Mouse (Mus musculus) MEL (cell line): Measurements from ENCODE around the gene Etnk2. TPM values are rescaled to one million over a fixed set of nuclear protein-coding genes. Genes with fewer than 3 reads are reported as not detected.

ENCODE experiments used
- DNase-seq: peaks from one replicate; pipeline ENCODE4 v3.0.0; 2011; ENCODE audit warnings: low read depth, low spot score
- H3K27ac ChIP-seq: 2 replicates; pipeline ENCODE4 v1.5.1; 2012; ENCODE audit warnings: low read depth, mild to moderate bottlenecking, control low read depth, low read length, moderate library complexity; ENCODE audit not compliant: control insufficient read depth
- H3K27me3 ChIP-seq, 2 experiments: fragments of 150-350 bp in 1 of 2; sonication (generic) in 1 of 2; 2 replicates each; pipeline ENCODE4 v1.6.1; 2012; ENCODE audit warnings: low read length in 2 of 2, mild to moderate bottlenecking in 2 of 2, improper control_type of control experiment in 1 of 2, moderate library complexity in 1 of 2; ENCODE audit not compliant: insufficient read depth in 2 of 2, control insufficient read depth in 1 of 2
- H3K36me3 ChIP-seq, 2 experiments: 2 replicates each; pipeline ENCODE4 v1.6.1; 2012 to 2014; ENCODE audit warnings: low read length in 2 of 2, improper control_type of control experiment in 1 of 2, inconsistent platforms in 1 of 2, mild to moderate bottlenecking in 1 of 2; ENCODE audit not compliant: insufficient read depth in 2 of 2, control insufficient read depth in 1 of 2
- H3K4me1 ChIP-seq, 2 experiments: fragments of 150-350 bp in 1 of 2; sonication (generic) in 1 of 2; 2 replicates each; pipeline ENCODE4 v1.6.1; 2012; ENCODE audit warnings: low read length in 2 of 2, improper control_type of control experiment in 1 of 2, mild to moderate bottlenecking in 1 of 2; ENCODE audit not compliant: insufficient read depth in 2 of 2, control insufficient read depth in 1 of 2
- H3K4me3 ChIP-seq, 2 experiments: fragments of 150-350 bp in 1 of 2; sonication (generic) in 1 of 2; 2 replicates each; pipeline ENCODE4 v1.5.1; 2012; ENCODE audit warnings: low read depth in 2 of 2, low read length in 2 of 2, mild to moderate bottlenecking in 2 of 2, moderate library complexity in 2 of 2, control low read depth in 1 of 2, improper control_type of control experiment in 1 of 2; ENCODE audit not compliant: control insufficient read depth in 1 of 2, insufficient read depth in 1 of 2
- H3K79me2 ChIP-seq: 2 replicates; pipeline ENCODE4 v1.6.1; 2012; ENCODE audit warnings: mild to moderate bottlenecking, low read length, moderate library complexity; ENCODE audit not compliant: control insufficient read depth, poor library complexity, insufficient read depth
- H3K9ac ChIP-seq: 2 replicates; pipeline ENCODE4 v1.6.1; 2012; ENCODE audit warnings: low read depth, mild to moderate bottlenecking, control low read depth, low read length, moderate library complexity; ENCODE audit not compliant: control insufficient read depth, poor library complexity, severe bottlenecking
- H3K9me3 ChIP-seq: fragments of 150-350 bp; sonication (generic); replicated peaks from 2 replicates; pipeline ENCODE4 v1.6.1; 2012; ENCODE audit warnings: mild to moderate bottlenecking, low read length, improper control_type of control experiment, moderate library complexity; ENCODE audit not compliant: insufficient read depth
- BHLHE40 ChIP-seq: IDR thresholded peaks from 2 replicates; pipeline ENCODE4 v1.6.1; 2012; ENCODE audit warnings: low read depth, mild to moderate bottlenecking, inconsistent platforms, low read length, improper control_type of control experiment, borderline replicate concordance
- CHD2 ChIP-seq: IDR thresholded peaks from 2 replicates; pipeline ENCODE4 v1.6.1; 2011; ENCODE audit warnings: low read length, improper control_type of control experiment
- E2F4 ChIP-seq: IDR thresholded peaks from 2 replicates; pipeline ENCODE4 v1.6.1; 2011; ENCODE audit warnings: low read depth, low read length, improper control_type of control experiment, borderline replicate concordance
- ELF1 ChIP-seq: IDR thresholded peaks from 2 replicates; pipeline ENCODE4 v1.6.1; 2014; ENCODE audit warnings: low read depth, mild to moderate bottlenecking, inconsistent platforms, low read length, improper control_type of control experiment, moderate library complexity
- EP300 ChIP-seq, 2 experiments: IDR thresholded peaks; 2 replicates each; pipeline ENCODE4 v1.6.1; 2011; ENCODE audit warnings: improper control_type of control experiment in 2 of 2, low read length in 2 of 2, low read depth in 1 of 2, mild to moderate bottlenecking in 1 of 2
- ETS1 ChIP-seq: IDR thresholded peaks from 2 replicates; pipeline ENCODE4 v1.6.1; 2012; ENCODE audit warnings: low read depth, mild to moderate bottlenecking, inconsistent platforms, low read length, improper control_type of control experiment, moderate library complexity
- GABPA ChIP-seq: IDR thresholded peaks from 2 replicates; pipeline ENCODE4 v1.6.1; 2012; ENCODE audit warnings: low read depth, mild to moderate bottlenecking, inconsistent platforms, low read length, improper control_type of control experiment, moderate library complexity
- HCFC1 ChIP-seq: IDR thresholded peaks from 2 replicates; pipeline ENCODE4 v1.6.1; 2012; ENCODE audit warnings: low read depth, mild to moderate bottlenecking, inconsistent platforms, low read length, improper control_type of control experiment, moderate library complexity
- JUND ChIP-seq: IDR thresholded peaks from 2 replicates; pipeline ENCODE4 v1.6.1; 2011; ENCODE audit warnings: low read depth, mild to moderate bottlenecking, improper control_type of control experiment, low read length
- MAX ChIP-seq: IDR thresholded peaks from 2 replicates; pipeline ENCODE4 v1.6.1; 2011; ENCODE audit warnings: low read length, improper control_type of control experiment
- MAZ ChIP-seq: IDR thresholded peaks from 2 replicates; pipeline ENCODE4 v1.6.1; 2012; ENCODE audit warnings: low read depth, mild to moderate bottlenecking, inconsistent platforms, low read length, improper control_type of control experiment
- MXI1 ChIP-seq: IDR thresholded peaks from 2 replicates; pipeline ENCODE4 v1.6.1; 2011; ENCODE audit warnings: mild to moderate bottlenecking, low read depth, low read length, improper control_type of control experiment
- MYC ChIP-seq: IDR thresholded peaks from 2 replicates; pipeline ENCODE4 v1.6.1; 2011; ENCODE audit warnings: low read depth, mild to moderate bottlenecking, low read length, improper control_type of control experiment, moderate library complexity
- NELFE ChIP-seq: IDR thresholded peaks from 2 replicates; pipeline ENCODE4 v1.6.1; 2011; ENCODE audit warnings: low read depth, low read length, improper control_type of control experiment
- RAD21 ChIP-seq: IDR thresholded peaks from 2 replicates; pipeline ENCODE4 v1.6.1; 2011; ENCODE audit warnings: mild to moderate bottlenecking, low read depth, low read length, improper control_type of control experiment
- SMC3 ChIP-seq: IDR thresholded peaks from 2 replicates; pipeline ENCODE4 v1.6.1; 2011; ENCODE audit warnings: low read depth, low read length, improper control_type of control experiment
- TAL1 ChIP-seq: IDR thresholded peaks from 2 replicates; pipeline ENCODE4 v1.6.1; 2012; ENCODE audit warnings: mild to moderate bottlenecking, inconsistent platforms, low read length, moderate library complexity, mixed read lengths
- TBP ChIP-seq: IDR thresholded peaks from 2 replicates; pipeline ENCODE4 v1.8.0; 2011; ENCODE audit warnings: low read depth, low read length, improper control_type of control experiment
- TCF12 ChIP-seq: IDR thresholded peaks from 2 replicates; pipeline ENCODE4 v1.6.1; 2014; ENCODE audit warnings: low read depth, mild to moderate bottlenecking, inconsistent platforms, low read length, improper control_type of control experiment, moderate library complexity
- UBTF ChIP-seq: IDR thresholded peaks from 2 replicates; pipeline ENCODE4 v1.6.1; 2012; ENCODE audit warnings: low read depth, mild to moderate bottlenecking, inconsistent platforms, low read length, improper control_type of control experiment, moderate library complexity, borderline replicate concordance; ENCODE audit not compliant: insufficient read depth
- USF1 ChIP-seq: IDR thresholded peaks from 2 replicates; pipeline ENCODE4 v1.6.1; 2014; ENCODE audit warnings: low read depth, mild to moderate bottlenecking, inconsistent platforms, low read length, improper control_type of control experiment, moderate library complexity
- USF2 ChIP-seq, 2 experiments: IDR thresholded peaks; 2 replicates each; pipeline ENCODE4 v1.6.1; 2011 to 2012; ENCODE audit warnings: improper control_type of control experiment in 2 of 2, low read length in 2 of 2, borderline replicate concordance in 1 of 2, inconsistent platforms in 1 of 2, low read depth in 1 of 2, mild to moderate bottlenecking in 1 of 2; ENCODE audit not compliant: insufficient read depth in 1 of 2
- ZC3H11A ChIP-seq: IDR thresholded peaks from 2 replicates; pipeline ENCODE4 v1.6.1; 2012; ENCODE audit warnings: low read depth, mild to moderate bottlenecking, inconsistent platforms, low read length, improper control_type of control experiment
- ZKSCAN1 ChIP-seq: IDR thresholded peaks from 2 replicates; pipeline ENCODE4 v1.6.1; 2012; ENCODE audit warnings: low read depth, mild to moderate bottlenecking, inconsistent platforms, low read length, improper control_type of control experiment, moderate library complexity
- ZMIZ1 ChIP-seq: IDR thresholded peaks from 2 replicates; pipeline ENCODE4 v1.6.1; 2012; ENCODE audit warnings: low read depth, mild to moderate bottlenecking, inconsistent platforms, low read length, improper control_type of control experiment, moderate library complexity
- ZNF384 ChIP-seq: IDR thresholded peaks from 2 replicates; pipeline ENCODE4 v1.6.1; 2012; ENCODE audit warnings: low read depth, mild to moderate bottlenecking, inconsistent platforms, low read length, improper control_type of control experiment
- polyA plus RNA-seq, 2 experiments: library from polyadenylated mRNA; stranded (reverse) in 1 of 2; unstranded in 1 of 2; fragments of >175 nt in 1 of 2; fragments of >200 nt in 1 of 2; gene quantifications; 2 replicates each; pipeline versions ENCODE4 v1.2.1 to v1.2.4; 2012; ENCODE audit warnings: low replicate concordance in 2 of 2, low read depth in 1 of 2; ENCODE audit not compliant: insufficient read length in 2 of 2, insufficient read depth in 1 of 2, missing spikeins in 1 of 2
- total RNA-seq: library from RNA; depleted of rRNA; stranded (reverse); fragments of 300-350 nt; gene quantifications from 2 replicates; pipeline ENCODE4 v1.2.3, GENCODE M21; 2012

Etnk2 gene
- total and polyA plus RNA-seq, 3 experiments = 0.06 to 0.08 TPM; not detected in 1

- no peak overlapping the region for H3K9ac ChIP-seq
- no peak overlapping the region for H3K27ac ChIP-seq
- no peak for DNase-seq
- H3K36me3 ChIP-seq = no peaks in the 10 kb centered on the region
- no peaks in the 10 kb centered on the region for H3K9me3 ChIP-seq
- H3K27me3 ChIP-seq = peaks cover 3 to 6% of the 10 kb centered on the region in 2 experiments
- no peaks in the 10 kb centered on the region for H3K79me2 ChIP-seq
- H3K4me3 ChIP-seq = no peak overlapping the region
- TF ChIP-seq GABPA (no peak), MAZ (no peak), ELF1 (no peak), UBTF (no peak), SMC3 (no peak), ZC3H11A (no peak), TCF12 (no peak), EP300 (IDR thresholded peaks at IDR 0.05; ENCODE audit: low read depth in 1 of 2, low read length in 2 of 2) (no peak), ETS1 (no peak), MXI1 (no peak), ZKSCAN1 (no peak), NELFE (no peak), RAD21 (no peak), JUND (no peak), USF1 (no peak), ZNF384 (no peak), MAX (no peak), TBP (no peak), USF2 (IDR thresholded peaks at IDR 0.05; ENCODE audit: borderline replicate concordance in 1 of 2, insufficient read depth in 1 of 2, low read depth in 1 of 2, low read length in 2 of 2) (no peak), BHLHE40 (no peak)
- peaks cover 0 to 3% of the 10 kb centered on the region in 2 experiments; a peak in 2 of 4 replicates for H3K4me1 ChIP-seq
These were observed 8.1 kb downstream of the Etnk2 start for GRCm38 (mm10) chr1:133371431-133371830.

- H3K4me3 ChIP-seq = no peak overlapping the region
- H3K9me3 ChIP-seq = no peaks in the 10 kb centered on the region
- peaks cover 3 to 6% of the 10 kb centered on the region in 2 experiments for H3K27me3 ChIP-seq
- H3K4me1 ChIP-seq = no peaks in the 10 kb centered on the region
- no peak overlapping the region for H3K27ac ChIP-seq
- DNase-seq = no peak
- TF ChIP-seq ZMIZ1 = no peak
- no peak for TF ChIP-seq ETS1
- TF ChIP-seq TAL1 = no peak
- TF ChIP-seq SMC3 = no peak
- TF ChIP-seq MAX = no peak
- TF ChIP-seq ZNF384 = no peak
- no peak for TF ChIP-seq HCFC1
- TF ChIP-seq ZKSCAN1 = no peak
- no peak for TF ChIP-seq MAZ
- TF ChIP-seq UBTF = no peak
- TF ChIP-seq RAD21 = no peak
- TF ChIP-seq MYC = no peak
- no peak for TF ChIP-seq ELF1
- TF ChIP-seq TBP = no peak
- TF ChIP-seq CHD2 = no peak
- TF ChIP-seq JUND = no peak
- no peak for TF ChIP-seq E2F4
- TF ChIP-seq USF1 = no peak
- TF ChIP-seq USF2 (IDR thresholded peaks at IDR 0.05; ENCODE audit: borderline replicate concordance in 1 of 2, insufficient read depth in 1 of 2, low read depth in 1 of 2, low read length in 2 of 2) = no peak
- H3K9ac ChIP-seq = no peak overlapping the region
- no peaks in the 10 kb centered on the region for H3K36me3 ChIP-seq
- no peaks in the 10 kb centered on the region for H3K79me2 ChIP-seq
These were observed 8.7 kb downstream of the Etnk2 start for GRCm38 (mm10) chr1:133372113-133372512.
